Mouse (Mus musculus) stomach, postnatal 0 days (tissue): ENCODE results near the gene Abca3.

ENCODE experiments used
- CTCF ChIP-seq: IDR thresholded peaks from 2 replicates; pipeline ENCODE4 v1.5.1; 2016; ENCODE audit warnings: antibody characterized with exemption, low read depth, mild to moderate bottlenecking, moderate library complexity
- EP300 ChIP-seq: optimal IDR thresholded peaks from 2 replicates; pipeline ENCODE3; 2016; ENCODE audit warnings: antibody characterized with exemption

DNA sequence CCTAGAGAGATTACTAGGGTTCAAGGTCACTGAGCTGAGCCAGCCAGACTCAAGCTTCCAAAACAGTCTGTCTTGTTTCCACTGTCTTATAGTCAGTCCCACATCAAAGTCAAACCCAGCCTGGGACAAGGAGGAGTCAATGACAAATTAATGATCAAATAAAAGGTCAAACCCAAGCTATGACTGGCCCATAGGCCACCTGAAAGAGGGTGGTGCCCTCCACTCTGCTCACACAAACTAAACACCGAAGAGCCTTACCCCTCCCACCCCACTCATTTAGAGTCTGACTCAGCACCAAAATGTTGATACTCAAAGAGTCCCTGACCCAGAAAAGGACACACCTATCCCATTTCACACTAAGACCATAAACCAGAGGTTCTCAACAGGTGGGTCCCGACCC is 101.6 kb downstream of the Abca3 start:
- TF ChIP-seq CTCF = no peak
- no peak for TF ChIP-seq EP300
